ENCODE assay signal across 8 mouse cellular contexts in genomic region chr14:25527321-25527720, GRCm38 (mm10).
A peak's percentile ranks its signal among the peaks of the same experiment; 100 is the strongest.
DNase-seq lines count a peak whose midpoint lies in the region; ATAC-seq lines count a peak whose summit lies in the region.

No protein-coding gene starts in this region.

- H3K27ac ChIP-seq in forebrain, embryonic 10.5 days, result peak overlapping the region; percentile 48; the same call in 1 of the 2 replicates
- H3K27ac ChIP-seq in forebrain, embryonic 11.5 days (ENCODE audit: low read depth, low read length), result no peak overlapping the region
- no peak overlapping the region for H3K27ac ChIP-seq in kidney, embryonic 15.5 days

- no peak overlapping the region for H3K4me2 ChIP-seq in forebrain, embryonic 11.5 days (ENCODE audit: low read depth, low read length, severe bottlenecking)
- H3K4me2 ChIP-seq in kidney, embryonic 15.5 days, result no peak overlapping the region

- H3K9me3 ChIP-seq in forebrain, embryonic 10.5 days, result no peaks in the 10 kb centered on the region
- no peaks in the 10 kb centered on the region for H3K9me3 ChIP-seq in forebrain, embryonic 11.5 days (ENCODE audit: control insufficient read depth, low read length)
- H3K9me3 ChIP-seq in kidney, embryonic 15.5 days (replicated peaks), result no peaks in the 10 kb centered on the region

- DNase-seq in forebrain, embryonic 10.5 days (ENCODE audit: extremely low spot score, low spot score), result no peak
- no peak for DNase-seq in forebrain, embryonic 11.5 days (ENCODE audit: low spot score)
- DNase-seq in 3134 (ENCODE audit: extremely low read depth, insufficient read length, low spot score), result peak; percentile 77
- peak; percentile 53 for DNase-seq in c-Kit-positive CD71-negative TER-119-negative erythroid progenitor cells, embryonic 14.5 days (ENCODE audit: low read depth)
- DNase-seq in left cerebral cortex, adult 18-20 months (ENCODE audit: low spot score in 2 of 2), result peak; percentile 65 to 74
- DNase-seq in right cerebral cortex, postnatal 25 days, result peak; percentile 66
- DNase-seq in testis, postnatal 14 days (ENCODE audit: low spot score), result no peak

- H3K9ac ChIP-seq in forebrain, embryonic 11.5 days (ENCODE audit: low read length), result no peak overlapping the region
- H3K9ac ChIP-seq in kidney, embryonic 15.5 days, result no peak overlapping the region

- 90% methylated on average over 2 of the region's 2 CpGs for WGBS in forebrain, embryonic 10.5 days
- 88% methylated on average over 2 of the region's 2 CpGs for WGBS in forebrain, embryonic 11.5 days
- 84% methylated on average over 2 of the region's 2 CpGs for WGBS in kidney, embryonic 15.5 days

- no peak for ATAC-seq in forebrain, embryonic 11.5 days (replicated peaks; ENCODE audit: low FRiP score)
- no peak for ATAC-seq in kidney, embryonic 15.5 days (replicated peaks; ENCODE audit: low FRiP score)

- H3K27me3 ChIP-seq in forebrain, embryonic 10.5 days (ENCODE audit: poor library complexity, severe bottlenecking), result no peaks in the 10 kb centered on the region
- no peaks in the 10 kb centered on the region for H3K27me3 ChIP-seq in forebrain, embryonic 11.5 days (ENCODE audit: control insufficient read depth, insufficient read depth, low read length)
- H3K27me3 ChIP-seq in kidney, embryonic 15.5 days, result no peaks in the 10 kb centered on the region

- H3K4me1 ChIP-seq in forebrain, embryonic 10.5 days, result peaks cover 60% of the 10 kb centered on the region
- H3K4me1 ChIP-seq in forebrain, embryonic 11.5 days (replicated peaks; ENCODE audit: control insufficient read depth, insufficient read depth, low read length), result no peaks in the 10 kb centered on the region; the same call in 1 of the 2 replicates
- H3K4me1 ChIP-seq in kidney, embryonic 15.5 days, result peaks cover 71% of the 10 kb centered on the region

- peaks cover 84% of the 10 kb centered on the region for H3K36me3 ChIP-seq in forebrain, embryonic 10.5 days (replicated peaks)
- no peaks in the 10 kb centered on the region for H3K36me3 ChIP-seq in forebrain, embryonic 11.5 days (ENCODE audit: control insufficient read depth, insufficient read depth, low read length)
- H3K36me3 ChIP-seq in kidney, embryonic 15.5 days, result no peaks in the 10 kb centered on the region; the same call in 1 of the 2 replicates

- no peak overlapping the region for H3K4me3 ChIP-seq in forebrain, embryonic 10.5 days
- no peak overlapping the region for H3K4me3 ChIP-seq in forebrain, embryonic 11.5 days (ENCODE audit: low read depth, low read length)
- no peak overlapping the region for H3K4me3 ChIP-seq in kidney, embryonic 15.5 days (replicated peaks)

Comparison
In these comparisons a context has a peak if more than half of its experiments do, and no peak if none do; other contexts are left out.
1. DNase-seq: peak in 3134 (single experiment), c-Kit-positive CD71-negative TER-119-negative erythroid progenitor cells, embryonic 14.5 days (single experiment), left cerebral cortex, adult 18-20 months (2 of 2) and right cerebral cortex, postnatal 25 days (single experiment); none in forebrain, embryonic 10.5 days (single experiment), forebrain, embryonic 11.5 days (single experiment) and testis, postnatal 14 days (single experiment).